Mouse (Mus musculus) liver, postnatal 0 days (tissue): ENCODE data around the gene Cyp24a1.

Experiments
- CTCF ChIP-seq: sonication (generic); IDR thresholded peaks from 2 replicates; pipeline ENCODE4 v1.5.1; 2016; ENCODE audit warnings: antibody characterized with exemption, low read depth
- EP300 ChIP-seq: IDR thresholded peaks from 2 replicates; pipeline ENCODE4 v1.6.1; 2016; ENCODE audit warnings: antibody characterized with exemption, low read depth, mild to moderate bottlenecking

GRCm38 (mm10) chr2:170535841-170536240 lies 38.9 kb upstream of the Cyp24a1 start:
- TF ChIP-seq CTCF (no peak), EP300 (no peak)
